Mouse (Mus musculus) urinary bladder, postnatal 4 days (tissue): ENCODE results near the gene Tulp2.
"Not testable (repeated sequence)": the region's sequence is repeated elsewhere in the genome, so short reads cannot be mapped to it uniquely, and the experiment has no call there.

Experiments used
- DNase-seq, 2 experiments: peaks; one replicate each; pipeline ENCODE4 v3.0.0; 2021 to 2022; ENCODE audit warnings: low spot score in 2 of 2

The Tulp2 gene

GRCm38 (mm10) chr7:45459564-45460140, 22.0 kb upstream of the Tulp2 start, which contains the start of gene Ftl1:
Gene Ftl1 (minus strand): TSS chr7:45459884.
- DNase-seq, result peak; percentile 97

- DNase-seq, result no peak
Measured at GRCm38 (mm10) chr7:45460377-45460776, 21.3 kb upstream of the Tulp2 start.

DNA sequence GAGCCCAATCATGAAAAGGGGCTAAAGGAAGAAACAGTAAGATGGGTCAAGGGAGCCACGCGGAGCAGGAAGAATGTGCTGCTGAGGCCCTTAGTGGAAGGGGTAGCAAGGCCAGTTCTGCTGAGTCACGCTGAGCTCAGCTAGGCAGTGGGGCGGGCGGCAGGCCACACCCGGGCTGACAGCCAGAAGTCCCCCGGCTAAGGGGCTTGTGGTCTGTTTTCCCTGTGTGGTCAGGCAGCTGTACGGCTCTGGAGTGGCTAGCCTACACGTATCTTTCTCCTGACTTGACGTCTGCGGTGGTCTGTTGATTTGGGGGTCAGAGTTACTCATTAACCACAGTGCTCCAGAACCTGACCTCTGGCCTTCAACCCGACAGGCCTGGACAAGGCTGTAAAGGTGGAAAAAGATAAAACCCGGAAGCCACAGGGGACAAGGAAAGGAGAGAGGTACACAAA, 20.8 kb upstream of the Tulp2 start:
- DNase-seq, result peak; percentile 62 to 72

DNA sequence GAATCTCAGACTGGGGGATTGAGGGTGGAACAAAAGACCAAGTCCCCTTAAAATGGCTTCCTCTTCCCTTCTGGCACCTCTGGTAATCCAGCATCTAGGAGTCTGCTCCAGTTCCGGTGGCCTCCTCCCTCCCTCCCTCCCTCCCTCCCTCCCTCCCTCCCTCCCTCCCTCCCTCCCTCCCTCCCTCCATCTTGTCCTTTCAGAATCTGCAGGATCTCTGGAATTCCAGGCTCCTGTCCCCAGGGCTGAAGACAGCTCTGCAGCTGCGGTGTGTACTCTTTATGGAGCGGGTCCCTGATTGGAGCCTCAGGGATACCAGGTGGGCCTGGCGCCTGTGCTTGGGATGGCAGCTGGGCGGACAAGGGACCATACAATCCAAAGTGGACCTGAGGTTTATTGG, 20.4 kb upstream of the Tulp2 start:
- no peak for DNase-seq

DNA sequence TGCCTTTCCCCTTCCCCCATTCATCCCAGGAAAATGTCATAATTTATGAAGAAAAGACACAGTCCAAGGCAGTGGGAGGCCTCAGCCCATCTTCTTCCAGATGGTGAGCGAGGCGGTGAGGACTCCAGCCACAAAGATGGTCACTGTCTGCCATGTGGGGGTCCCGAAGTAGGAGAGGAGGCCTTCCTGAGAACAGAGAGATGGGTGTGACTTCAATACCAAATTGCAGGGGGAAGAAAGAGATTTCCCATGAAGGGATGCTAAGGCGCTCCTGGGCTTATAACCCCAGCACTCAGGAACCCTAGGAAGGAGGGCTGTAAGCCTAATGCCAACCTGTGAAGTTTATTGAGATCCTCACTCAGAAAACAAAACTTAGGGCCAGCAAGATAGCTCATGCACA, 19.9 kb upstream of the Tulp2 start:
- no peak for DNase-seq

DNA sequence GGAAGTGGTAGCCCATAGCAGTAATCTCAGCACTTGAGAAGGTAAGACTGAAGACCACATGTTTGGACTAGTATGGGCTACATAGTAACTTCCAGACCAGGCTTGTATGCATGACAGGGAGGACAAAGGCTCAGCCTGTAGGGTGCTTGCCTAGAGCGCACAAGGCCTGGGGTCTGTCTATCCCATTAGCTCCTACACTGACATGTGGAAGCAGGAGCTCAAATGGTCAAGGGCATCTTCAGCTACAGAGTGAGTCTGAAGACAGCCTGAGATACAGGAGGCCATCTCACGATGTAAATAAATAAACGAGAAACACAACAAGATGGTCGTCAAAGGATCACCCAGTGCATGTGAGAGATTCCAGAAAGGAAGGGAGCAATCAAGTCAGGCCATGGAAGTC, 19.4 kb upstream of the Tulp2 start:
- DNase-seq, result no peak

- DNase-seq, result not testable (repeated sequence)
Measured at GRCm38 (mm10) chr7:45462868-45463267, 18.8 kb upstream of the Tulp2 start.

DNA sequence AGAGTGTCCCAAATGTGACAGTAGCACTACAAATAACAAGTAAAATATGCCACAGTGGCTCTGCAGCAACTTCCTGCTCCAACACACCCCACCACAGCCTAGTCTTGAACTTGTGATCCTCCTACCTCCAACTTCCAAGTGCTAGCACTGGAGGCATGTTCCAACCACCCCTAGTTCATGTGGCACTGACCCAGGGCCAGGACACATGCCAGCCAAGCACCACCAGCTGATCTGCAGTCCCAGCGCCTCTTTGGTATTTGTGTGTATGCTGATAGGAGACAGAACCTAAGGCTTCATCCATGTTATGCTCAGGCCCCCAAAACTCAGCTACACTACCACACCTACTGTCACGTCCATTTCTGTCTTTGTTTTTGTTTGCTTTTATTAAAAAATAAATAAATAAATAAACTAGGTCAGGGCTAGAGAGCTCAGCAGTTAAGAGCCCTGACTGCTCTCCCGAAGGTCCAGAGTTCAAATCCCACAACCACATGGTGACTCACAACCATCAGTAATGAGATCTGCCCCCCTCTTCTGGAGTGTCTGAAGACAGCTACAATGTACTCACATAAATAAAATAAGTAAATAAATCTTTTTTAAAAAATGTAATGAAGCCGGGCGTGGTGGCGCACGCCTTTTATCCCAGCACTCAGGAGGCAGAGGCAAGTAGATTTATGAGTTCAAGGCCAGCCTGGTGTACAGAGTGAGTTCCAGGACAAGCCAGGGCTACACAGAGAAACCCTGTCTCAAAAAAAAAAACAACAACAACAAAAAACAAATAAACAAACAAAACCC, 17.5 kb upstream of the Tulp2 start:
- DNase-seq, result no peak

GRCm38 (mm10) chr7:45465112-45465511, 16.6 kb upstream of the Tulp2 start:
- no peak for DNase-seq

GRCm38 (mm10) chr7:45465549-45465948, 16.1 kb upstream of the Tulp2 start:
- DNase-seq, result no peak

- peak; percentile 94 to 96 for DNase-seq
Measured at GRCm38 (mm10) chr7:45466283-45467089, 15.2 kb upstream of the Tulp2 start, which contains the start of gene Bax. Gene Bax (minus strand): TSS chr7:45466898.

DNA sequence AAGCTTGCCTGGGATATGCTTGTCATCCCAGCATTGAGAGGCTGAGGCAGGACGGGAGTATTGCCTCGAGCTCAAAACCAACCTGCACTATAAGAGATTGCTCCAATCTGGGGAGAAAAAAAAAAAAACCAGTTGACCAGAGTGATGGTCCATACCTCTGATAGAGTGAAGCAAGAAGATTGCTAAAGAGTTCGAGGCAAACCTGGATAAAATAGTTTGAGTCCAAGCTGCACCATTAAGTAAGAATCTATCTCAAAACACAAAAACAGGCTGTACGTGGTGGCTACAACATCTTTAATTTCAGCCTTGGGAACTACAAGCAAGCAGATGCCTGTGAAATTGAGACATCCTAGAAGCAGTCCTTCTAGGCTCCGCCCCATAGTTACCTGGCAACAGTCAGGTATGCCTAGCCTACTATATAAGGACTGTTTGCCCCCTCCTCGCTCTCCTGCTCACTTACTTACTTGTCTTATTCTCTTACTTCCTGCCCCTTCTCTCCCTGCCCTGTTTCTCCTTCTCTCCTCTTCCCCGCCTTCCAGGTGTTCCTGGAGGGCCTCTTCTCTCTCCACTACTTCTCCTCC, 14.5 kb upstream of the Tulp2 start:
- peak in 1 of 2 experiments; percentile 13 for DNase-seq

GRCm38 (mm10) chr7:45470869-45471268, 10.8 kb upstream of the Tulp2 start:
- peak; percentile 27 to 77 for DNase-seq

- no peak for DNase-seq
Measured at GRCm38 (mm10) chr7:45475291-45475969, 6.2 kb upstream of the Tulp2 start.

GRCm38 (mm10) chr7:45476453-45476852, 5.2 kb upstream of the Tulp2 start:
- DNase-seq, result no peak

- no peak for DNase-seq
Measured at GRCm38 (mm10) chr7:45477003-45477402, 4.7 kb upstream of the Tulp2 start.

GRCm38 (mm10) chr7:45478774-45479173, 2.9 kb upstream of the Tulp2 start:
- DNase-seq, result no peak

DNA sequence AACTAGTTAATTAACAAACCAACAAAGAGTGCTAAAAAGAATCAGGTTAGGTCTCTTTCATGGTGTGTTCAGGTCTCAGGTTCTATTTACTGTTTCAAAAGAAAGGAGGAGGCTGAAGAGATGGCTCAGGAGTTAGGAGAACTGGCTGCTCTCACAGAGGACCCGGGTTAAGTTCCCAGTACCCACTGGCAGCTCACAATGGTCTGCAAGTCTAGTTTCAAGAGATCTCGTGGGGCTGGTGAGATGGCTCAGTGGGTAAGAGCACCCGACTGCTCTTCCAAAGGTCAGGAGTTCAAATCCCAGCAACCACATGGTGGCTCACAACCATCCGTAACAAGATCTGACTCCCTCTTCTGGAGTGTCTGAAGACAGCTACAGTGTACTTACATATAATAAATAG, 1.4 kb upstream of the Tulp2 start:
- not testable (repeated sequence) for DNase-seq

DNA sequence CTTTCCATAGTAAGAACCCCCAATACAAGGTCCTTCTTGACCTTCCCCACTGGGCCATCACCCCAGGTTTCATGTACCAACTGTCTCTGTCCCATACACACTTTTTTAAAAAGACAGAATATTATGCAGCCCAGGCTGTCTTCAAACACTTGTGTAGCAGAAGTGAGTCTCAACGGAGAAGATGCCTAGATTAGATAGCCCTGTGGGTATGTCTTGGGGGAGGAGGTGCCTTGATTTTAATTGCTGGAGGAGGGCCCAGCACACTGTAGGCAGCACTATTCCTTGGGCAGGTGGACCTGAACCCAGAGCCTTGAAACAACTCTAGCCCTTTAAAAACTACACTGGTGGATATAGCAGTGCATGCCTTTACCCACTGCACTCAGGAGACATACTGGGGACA, 489 bp downstream of the Tulp2 start:
- no peak for DNase-seq

DNA sequence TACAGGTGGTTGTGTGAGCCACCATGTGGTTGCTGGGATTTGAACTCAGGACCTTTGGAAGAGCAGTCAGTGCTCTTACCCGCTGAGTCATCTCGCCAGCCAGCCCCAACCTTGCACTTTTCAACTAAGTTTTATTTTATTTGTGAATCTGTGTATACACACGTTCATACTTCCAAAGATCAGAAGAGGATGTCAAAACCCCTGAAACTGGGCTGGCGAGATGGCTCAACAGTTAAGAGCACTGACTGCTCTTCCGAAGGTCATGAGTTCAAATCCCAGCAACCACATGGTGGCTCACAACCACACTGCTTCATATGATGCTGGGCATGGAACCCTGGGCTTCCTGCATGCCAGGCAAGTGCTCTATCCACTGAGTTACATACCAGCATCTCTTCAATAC, 3.3 kb downstream of the Tulp2 start:
- not testable (repeated sequence) for DNase-seq

DNA sequence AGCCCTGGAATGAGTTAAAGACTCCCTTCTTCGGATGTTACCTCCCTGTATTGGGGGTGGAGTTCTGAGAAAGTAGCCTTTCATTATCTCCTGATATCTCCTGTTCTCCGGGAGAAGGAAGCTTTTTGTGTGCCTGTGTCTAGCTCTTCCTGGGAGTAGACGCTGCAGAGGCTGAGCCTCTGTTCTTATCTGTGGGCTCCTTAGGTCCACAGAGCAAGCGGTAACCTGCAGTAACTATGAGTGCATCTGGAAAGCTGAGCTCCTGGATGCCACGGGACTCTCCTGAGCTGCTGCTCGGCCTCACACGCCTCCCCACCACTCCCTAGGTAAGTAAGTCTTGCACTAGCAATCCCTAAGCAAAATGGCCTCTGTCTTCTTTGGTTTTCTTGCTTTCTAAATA, 4.5 kb downstream of the Tulp2 start:
- no peak for DNase-seq
